Mouse (Mus musculus) large intestine, adult 2 months (tissue): ENCODE data around the gene Vmn1r204. TPM values are rescaled to one million over a fixed set of nuclear protein-coding genes. Genes with fewer than 3 reads are reported as not detected.
"Not testable (repeated sequence)": the region's sequence is repeated elsewhere in the genome, so short reads cannot be mapped to it uniquely, and the experiment has no call there.

Experiments used
- DNase-seq: peaks from one replicate; pipeline ENCODE4 v3.0.0-alpha.2; 2012; ENCODE audit warnings: low read depth, low spot score
- WGBS: fragments of 180-500 bp; shearing (Covaris S2); methylation state at CpG from one replicate; pipeline ENCODE4 v1.1.7; 2018; 5-methylcytosine and 5-hydroxymethylcytosine counted together
- polyA plus RNA-seq: library from polyadenylated mRNA; depleted of rRNA; stranded (reverse); fragments of >200 nt; gene quantifications from 2 replicates; pipeline ENCODE4 v1.2.3, GENCODE M21; 2012; rRNA removed

The Vmn1r204 gene
- not detected in 2 replicates for polyA plus RNA-seq

GRCm38 (mm10) chr13:22552898-22553297 is at the start of gene Vmn1r204:
Gene Vmn1r204 (plus strand): TSS chr13:22553198.
- 45% methylated on average over 1 of the region's 1 CpGs for WGBS
- not testable (repeated sequence) for DNase-seq

- no peak for DNase-seq
Observed at GRCm38 (mm10) chr13:22505281-22505680, 47.7 kb upstream of the Vmn1r204 start, which contains the start of gene Vmn1r202. Gene Vmn1r202 (minus strand): TSS chr13:22505381.

- no peak for DNase-seq
Observed at GRCm38 (mm10) chr13:22517814-22518213, 35.2 kb upstream of the Vmn1r204 start, which contains the start of gene Vmn1r203. Gene Vmn1r203 (plus strand): TSS chr13:22518114.

- DNase-seq = not testable (repeated sequence)
- WGBS = 75% methylated on average over 3 of the region's 3 CpGs
Observed at GRCm38 (mm10) chr13:22574911-22575310, 21.9 kb downstream of the Vmn1r204 start.

- DNase-seq = not testable (repeated sequence)
- WGBS = 81% methylated on average over 14 of the region's 14 CpGs
Observed at GRCm38 (mm10) chr13:22583336-22583735, 30.3 kb downstream of the Vmn1r204 start.

- 78% methylated on average over 3 of the region's 3 CpGs for WGBS
- no peak for DNase-seq
Observed at GRCm38 (mm10) chr13:22592900-22593299, 39.9 kb downstream of the Vmn1r204 start, which contains the start of gene Vmn1r205. Gene Vmn1r205 (minus strand): TSS chr13:22593000.

Other genes with a start within 250 kb of the Vmn1r204 start
- gene Vmn1r197, start 228.6 kb upstream of the Vmn1r204 start, polyA plus RNA-seq = not detected in 2 replicates
- 0.02 TPM in 1 of 2 replicates, not detected in the other for gene Vmn1r198, start 202.8 kb upstream of the Vmn1r204 start, polyA plus RNA-seq
- not detected in 2 replicates for gene Vmn1r199, start 173.4 kb upstream of the Vmn1r204 start, polyA plus RNA-seq
- gene Vmn1r200, start 162.8 kb upstream of the Vmn1r204 start, polyA plus RNA-seq = not detected in 2 replicates
- not detected in 2 replicates for gene Vmn1r201, start 81.3 kb upstream of the Vmn1r204 start, polyA plus RNA-seq
- not detected in 2 replicates for gene Vmn1r202, start 47.8 kb upstream of the Vmn1r204 start, polyA plus RNA-seq
- gene Vmn1r203, start 35.1 kb upstream of the Vmn1r204 start, polyA plus RNA-seq = not detected in 2 replicates
- not detected in 2 replicates for gene Vmn1r205, start 39.8 kb downstream of the Vmn1r204 start, polyA plus RNA-seq
- not detected in 2 replicates for gene Vmn1r206, start 71.1 kb downstream of the Vmn1r204 start, polyA plus RNA-seq
- not detected in 2 replicates for gene Vmn1r207-ps, start 176.4 kb downstream of the Vmn1r204 start, polyA plus RNA-seq
- gene Vmn1r208, start 224.2 kb downstream of the Vmn1r204 start, polyA plus RNA-seq = not detected in 2 replicates